9 mouse cellular contexts compared by ENCODE assay signal in the genomic region with DNA sequence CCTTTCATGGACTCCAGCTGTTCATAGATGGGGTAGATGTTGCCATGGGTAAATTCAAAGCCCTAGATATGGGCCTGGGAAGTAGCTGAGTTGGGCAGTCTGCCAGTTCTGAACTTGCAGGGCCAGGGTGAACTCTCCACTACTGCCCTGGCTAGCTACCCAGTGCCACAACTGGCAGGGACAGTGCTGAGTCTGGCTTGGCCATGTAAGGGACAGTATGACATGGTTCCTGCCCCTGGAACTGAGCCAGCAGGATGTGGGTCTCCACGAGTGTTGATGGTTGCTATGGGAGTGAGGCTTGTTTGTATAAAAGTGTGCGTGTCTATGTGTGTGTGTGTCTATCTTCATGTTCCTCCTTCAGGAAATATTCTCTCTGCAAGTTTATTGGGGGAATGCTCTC. TPM values are rescaled to one million over a fixed set of nuclear protein-coding genes. Genes with fewer than 3 reads are reported as not detected.
DNase-seq lines count a peak whose midpoint lies in the region; ATAC-seq lines count a peak whose summit lies in the region.
"Had no signal": no experiment of that assay in that cellular context is flagged by ENCODE, and none has a peak within 500 bp of the region (broad histone marks: within the 10 kb centered on the region; RNA-seq: fewer than 3 reads in every experiment).

No protein-coding gene starts in this region.

- no peak overlapping the region for H3K4me2 ChIP-seq in heart, embryonic 12.5 days
- no peak overlapping the region for H3K4me2 ChIP-seq in heart, embryonic 15.5 days
- H3K4me2 ChIP-seq: midbrain, embryonic 11.5 days had no signal

- no peaks in the 10 kb centered on the region for H3K27me3 ChIP-seq in heart, embryonic 12.5 days (replicated peaks)
- H3K27me3 ChIP-seq in heart, embryonic 15.5 days: no peaks in the 10 kb centered on the region

- H3K4me3 ChIP-seq in heart, embryonic 12.5 days: no peak overlapping the region
- no peak overlapping the region for H3K4me3 ChIP-seq in heart, embryonic 15.5 days

- no peak for ATAC-seq in heart, embryonic 12.5 days (ENCODE audit: insufficient number of reproducible peaks, low FRiP score)
- peak; percentile 21; the same call in 1 of the 2 replicates for ATAC-seq in heart, embryonic 15.5 days (replicated peaks; ENCODE audit: insufficient number of reproducible peaks, insufficient read depth, low FRiP score, low read depth)

- H3K27ac ChIP-seq in heart, embryonic 12.5 days (ENCODE audit: poor library complexity, severe bottlenecking): no peak overlapping the region
- H3K27ac ChIP-seq in heart, embryonic 15.5 days: no peak overlapping the region

- no peak overlapping the region for H3K9ac ChIP-seq in heart, embryonic 12.5 days
- H3K9ac ChIP-seq in heart, embryonic 15.5 days: no peak overlapping the region

- peaks cover 5% of the 10 kb centered on the region; the same call in 1 of the 2 replicates for H3K9me3 ChIP-seq in heart, embryonic 12.5 days (replicated peaks)
- peaks cover 7% of the 10 kb centered on the region; the same call in 1 of the 2 replicates for H3K9me3 ChIP-seq in heart, embryonic 15.5 days (replicated peaks)

- 72% methylated on average over 2 of the region's 2 CpGs for WGBS in heart, embryonic 12.5 days
- 57% methylated on average over 2 of the region's 2 CpGs for WGBS in heart, embryonic 15.5 days

- DNase-seq in heart, adult 8-10 months (ENCODE audit: low spot score): peak; percentile 9
- peak; percentile 7 for DNase-seq in right cerebral cortex, postnatal 4 days
- DNase-seq in right cerebral cortex, adult 2 months (ENCODE audit: low spot score in 2 of 2): no peak
- DNase-seq in urinary bladder, postnatal 25 days (ENCODE audit: low spot score): peak; percentile 19
- no peak for DNase-seq in frontal cortex, postnatal 14 days (ENCODE audit: low spot score in 2 of 2)
- no peak for DNase-seq in spleen, postnatal 36 days (ENCODE audit: low spot score in 2 of 2)

- H3K36me3 ChIP-seq in heart, embryonic 12.5 days: peaks cover 10% of the 10 kb centered on the region; the same call in 1 of the 2 replicates
- no peaks in the 10 kb centered on the region; the same call in 1 of the 2 replicates for H3K36me3 ChIP-seq in heart, embryonic 15.5 days

- no peaks in the 10 kb centered on the region for H3K4me1 ChIP-seq in heart, embryonic 12.5 days (replicated peaks)
- H3K4me1 ChIP-seq in heart, embryonic 15.5 days (replicated peaks): no peaks in the 10 kb centered on the region

RNA-seq across cellular contexts. Expression of a gene that starts 34.1 kb away (rescaled TPM):
- total RNA-seq in heart, adult 8-10 months (2022): 10 to 100 TPM in 2 of 4 experiments, 1 to 10 TPM in 2; 6.2 to 12.5 (median 9.0) TPM
- 15.4 and 15.6 TPM in 2 replicates for polyA plus RNA-seq in heart, embryonic 12.5 days (2016; fragmentation: Nextera tagmentation; extraction: Ambion mirVana)
- 10.7 and 15.1 TPM in 2 replicates for polyA plus RNA-seq in heart, embryonic 15.5 days (2015; fragmentation: Nextera tagmentation; extraction: Ambion mirVana)

Comparison
In these comparisons a context has a peak if more than half of its experiments do, and no peak if none do; other contexts are left out.
1. DNase-seq: peak in heart, adult 8-10 months (single experiment), right cerebral cortex, postnatal 4 days (single experiment) and urinary bladder, postnatal 25 days (single experiment); none in right cerebral cortex, adult 2 months (0 of 2), frontal cortex, postnatal 14 days (0 of 2) and spleen, postnatal 36 days (0 of 2).